Mouse (Mus musculus) frontal cortex, adult (tissue): ENCODE results near the gene Nxph4.

Experiments used
- ATAC-seq: cut with Nextera tagmentation; 2 replicates; pipeline ENCODE4 v1.9.2; 2017; ENCODE audit warnings: mild to moderate bottlenecking, moderate library complexity, mixed read lengths; ENCODE audit not compliant: low TSS enrichment

The Nxph4 gene

DNA sequence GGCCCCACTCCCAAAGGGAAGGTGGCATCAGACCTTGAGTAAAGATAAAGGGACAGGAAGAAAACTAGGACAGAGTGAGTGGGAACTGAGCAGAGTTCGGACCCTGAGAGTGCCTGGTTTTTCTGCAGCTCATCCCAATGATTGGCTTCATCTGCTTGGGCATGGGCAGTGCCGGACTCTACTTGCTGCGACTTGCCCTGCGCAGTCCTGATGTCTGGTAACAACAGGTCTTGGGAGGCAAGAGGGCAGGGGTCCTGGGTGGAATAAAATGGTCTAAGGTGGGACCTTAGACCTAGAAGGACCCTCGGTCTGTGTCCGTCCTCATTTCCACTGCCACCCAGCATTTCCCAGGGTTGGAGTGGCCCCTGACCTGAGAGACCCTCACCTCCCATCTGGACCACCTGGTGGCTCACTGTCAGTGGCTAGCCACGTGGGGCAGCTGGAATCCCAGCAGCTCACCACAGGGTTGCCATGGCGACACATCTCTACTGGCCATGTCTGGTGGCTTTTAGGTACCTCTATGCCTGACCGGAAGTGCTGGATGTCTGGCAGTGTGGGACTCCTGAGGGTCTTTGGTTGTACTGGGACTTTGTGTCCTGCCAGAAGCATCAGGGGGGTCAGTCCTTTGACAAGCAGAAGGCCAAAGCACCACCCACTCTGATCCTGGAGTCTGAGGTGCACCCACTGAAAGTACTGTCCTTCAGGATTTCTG, 18.9 kb downstream of the Nxph4 start:
- ATAC-seq, result no peak

DNA sequence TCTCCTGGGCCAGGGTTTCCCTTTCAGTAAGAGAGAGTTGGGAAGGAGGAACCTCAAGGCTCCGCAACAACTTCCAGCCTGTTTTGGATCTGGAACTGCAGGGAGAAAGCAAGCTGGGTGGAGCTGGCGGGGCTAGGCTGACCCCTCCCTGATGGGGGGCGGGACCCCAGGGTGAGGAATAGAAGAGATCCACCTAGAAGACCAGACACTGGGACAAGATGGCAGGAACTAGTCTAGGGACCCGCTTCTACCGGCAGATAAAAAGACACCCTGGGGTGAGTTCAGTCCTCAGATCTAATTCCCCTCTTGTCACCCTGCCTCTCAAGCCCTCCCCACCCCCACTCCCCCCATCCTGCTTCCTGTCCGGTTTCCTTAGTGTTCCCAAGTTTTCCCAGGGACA, 19.6 kb downstream of the Nxph4 start, which contains the start of gene Ndufa4l2:
TSS of gene Ndufa4l2 (plus strand) at position 204 of the 400 bp plus-strand sequence.
- ATAC-seq, result no peak

DNA sequence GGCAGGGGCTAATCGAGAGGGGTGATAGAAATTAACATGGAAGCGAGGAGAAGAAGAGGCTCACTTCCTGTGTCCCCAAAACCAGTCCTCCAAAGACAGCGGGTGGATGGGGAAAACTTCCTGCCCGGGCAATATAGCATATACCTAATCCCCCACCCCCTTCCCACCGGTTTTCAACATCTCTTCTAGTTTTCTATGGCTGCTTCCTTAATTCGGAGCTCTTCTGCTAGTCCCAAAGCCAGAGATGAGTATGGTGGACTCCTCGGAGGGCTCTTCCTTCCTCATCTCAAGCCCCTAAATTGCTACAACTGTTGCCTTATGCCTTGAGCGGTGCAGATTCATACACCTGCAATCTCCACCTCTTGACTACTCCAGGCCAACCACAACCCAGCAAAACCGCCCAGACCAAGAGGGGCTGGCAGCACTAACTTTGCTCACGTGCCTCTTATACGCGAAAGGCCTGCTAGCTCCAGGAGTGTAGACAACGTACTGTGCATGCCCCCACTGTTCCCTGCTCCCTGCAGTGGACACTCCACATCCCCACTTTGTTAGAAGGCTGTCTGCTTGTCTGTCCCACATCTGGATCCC, 20.2 kb downstream of the Nxph4 start:
- no peak for ATAC-seq

DNA sequence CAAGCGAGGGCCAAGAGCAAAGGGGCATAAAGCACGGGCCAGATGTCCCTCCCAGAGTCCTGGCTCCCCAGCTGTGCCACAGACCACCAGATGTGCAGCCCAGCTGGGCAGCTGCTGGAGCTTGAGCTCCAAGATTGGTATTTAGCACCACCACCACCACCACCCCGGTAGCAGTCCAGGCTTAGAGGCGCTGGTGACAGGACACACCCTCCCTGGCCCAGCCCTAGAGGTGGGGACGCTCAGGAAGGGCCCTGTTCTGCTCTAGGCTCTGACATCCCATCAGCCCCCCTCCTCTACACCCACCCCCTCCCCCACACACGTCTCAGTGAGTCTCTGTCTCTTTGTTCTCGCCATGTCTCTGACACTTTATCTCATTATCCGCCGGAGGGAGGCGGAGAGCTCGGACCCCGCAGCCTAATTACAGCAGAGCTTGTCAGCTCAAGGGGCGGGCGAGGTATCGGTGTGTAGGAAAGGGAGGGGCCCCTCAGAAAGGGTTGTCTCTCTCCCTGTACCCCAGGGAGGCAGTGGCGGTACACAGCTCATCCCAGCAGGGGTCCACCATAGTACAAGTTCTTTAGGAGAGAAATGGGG, 20.8 kb downstream of the Nxph4 start:
- no peak for ATAC-seq

DNA sequence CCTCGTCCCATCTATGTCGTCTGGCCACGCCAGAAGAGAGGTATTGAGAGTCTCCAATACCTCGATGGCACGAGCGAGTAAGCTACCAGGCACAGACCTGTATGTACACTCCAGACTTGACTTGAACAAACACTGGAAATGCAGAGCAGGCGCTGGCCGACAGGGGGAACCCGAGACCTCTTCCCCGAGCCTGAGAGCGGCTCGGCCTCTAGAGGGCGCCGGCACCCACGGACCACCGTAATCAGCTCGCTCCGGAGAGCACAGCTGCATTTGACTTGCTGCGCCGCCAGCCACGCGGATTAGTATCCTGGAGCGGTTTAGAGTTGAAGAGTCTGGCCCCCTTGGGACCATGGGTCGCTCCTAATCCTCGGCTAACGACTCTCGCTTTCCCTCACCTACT, 21.5 kb downstream of the Nxph4 start:
- peak; percentile 56 for ATAC-seq

DNA sequence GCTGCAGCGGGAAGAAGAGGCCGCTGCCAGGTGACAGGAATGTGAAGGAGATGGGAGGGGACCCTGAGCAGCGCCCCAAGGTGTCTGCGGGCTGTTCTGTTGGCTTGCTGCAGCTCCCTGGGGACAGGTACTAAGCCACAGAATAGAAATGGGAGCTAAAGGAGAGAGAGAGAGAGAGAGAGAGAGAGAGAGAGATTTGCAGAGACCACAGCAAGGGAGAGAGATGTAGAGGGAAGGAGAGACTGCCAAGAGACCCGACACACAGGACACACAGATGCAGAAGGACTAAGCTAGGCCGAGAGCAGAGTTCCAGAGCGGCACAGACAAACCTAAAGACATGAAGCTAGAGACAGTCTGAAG, 22.1 kb downstream of the Nxph4 start:
- peak; percentile 29; the same call in 1 of the 2 replicates for ATAC-seq

DNA sequence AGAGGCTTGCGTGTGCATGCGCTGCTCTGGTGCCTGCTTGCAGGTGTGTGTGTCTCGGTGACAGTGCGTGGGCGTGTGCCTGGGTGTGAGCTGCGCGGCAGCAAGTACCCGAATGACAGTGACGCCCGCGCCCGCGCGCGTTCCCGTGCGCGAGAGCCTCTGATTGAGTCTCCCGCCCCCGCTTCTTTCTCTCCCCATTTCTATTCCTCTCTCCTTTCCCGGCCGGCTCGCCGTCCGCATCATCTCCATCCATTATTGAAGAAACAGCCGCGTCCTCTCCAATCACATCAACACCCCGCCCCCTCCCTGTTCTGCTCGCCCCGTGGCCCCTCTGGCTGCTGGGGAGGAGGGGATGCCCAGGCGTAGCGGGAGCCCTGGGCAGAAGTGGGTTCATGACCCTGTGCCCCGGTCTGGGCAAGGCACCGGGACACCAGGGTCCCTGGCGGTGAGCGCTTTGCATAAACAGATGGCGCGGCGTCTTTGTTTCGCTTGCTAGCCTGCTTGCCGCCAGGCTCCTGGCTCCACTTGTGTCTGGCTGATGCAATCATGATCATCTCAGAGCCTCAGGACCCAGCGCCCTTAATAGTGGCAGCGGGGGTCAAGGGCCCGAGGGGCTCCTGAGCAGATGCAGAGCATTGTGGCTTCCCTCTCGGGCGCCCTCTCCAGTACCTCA, 22.6 kb downstream of the Nxph4 start:
- ATAC-seq, result peak; percentile 5; the same call in 1 of the 2 replicates

DNA sequence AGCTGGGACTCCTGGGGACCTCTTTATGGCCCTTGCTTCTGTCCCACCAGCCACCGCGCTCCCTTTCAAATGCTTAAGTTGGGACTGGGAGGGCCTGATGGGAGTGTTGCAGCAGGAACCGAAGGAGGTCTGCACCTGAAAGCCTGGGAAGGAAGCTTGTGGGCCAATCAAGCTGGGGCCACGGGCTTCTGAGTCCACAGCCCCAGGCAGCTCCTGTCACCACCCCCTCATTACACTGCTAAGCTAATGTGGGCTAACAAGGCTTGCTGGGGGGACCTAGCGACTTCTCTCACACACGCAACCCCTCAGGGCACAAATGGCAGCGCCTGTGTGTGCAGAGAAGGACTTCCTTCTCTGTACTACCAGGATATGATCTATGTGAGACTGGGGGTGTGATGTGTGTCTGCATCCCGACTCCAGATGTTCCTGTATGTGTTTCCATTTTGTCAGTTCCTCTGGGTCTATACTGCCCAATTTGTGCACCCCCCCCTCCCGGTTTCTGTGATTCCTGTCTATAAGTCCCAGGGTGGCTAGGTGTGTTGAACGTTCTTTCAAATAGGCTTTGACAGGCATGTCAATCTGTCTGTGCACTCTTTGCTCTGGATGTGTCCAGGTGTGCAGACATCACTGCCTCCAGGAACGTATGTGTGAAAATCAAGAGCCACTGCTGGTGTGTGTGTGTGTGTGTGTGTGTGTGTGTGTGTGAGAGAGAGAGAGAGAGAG, 23.3 kb downstream of the Nxph4 start:
- no peak for ATAC-seq

DNA sequence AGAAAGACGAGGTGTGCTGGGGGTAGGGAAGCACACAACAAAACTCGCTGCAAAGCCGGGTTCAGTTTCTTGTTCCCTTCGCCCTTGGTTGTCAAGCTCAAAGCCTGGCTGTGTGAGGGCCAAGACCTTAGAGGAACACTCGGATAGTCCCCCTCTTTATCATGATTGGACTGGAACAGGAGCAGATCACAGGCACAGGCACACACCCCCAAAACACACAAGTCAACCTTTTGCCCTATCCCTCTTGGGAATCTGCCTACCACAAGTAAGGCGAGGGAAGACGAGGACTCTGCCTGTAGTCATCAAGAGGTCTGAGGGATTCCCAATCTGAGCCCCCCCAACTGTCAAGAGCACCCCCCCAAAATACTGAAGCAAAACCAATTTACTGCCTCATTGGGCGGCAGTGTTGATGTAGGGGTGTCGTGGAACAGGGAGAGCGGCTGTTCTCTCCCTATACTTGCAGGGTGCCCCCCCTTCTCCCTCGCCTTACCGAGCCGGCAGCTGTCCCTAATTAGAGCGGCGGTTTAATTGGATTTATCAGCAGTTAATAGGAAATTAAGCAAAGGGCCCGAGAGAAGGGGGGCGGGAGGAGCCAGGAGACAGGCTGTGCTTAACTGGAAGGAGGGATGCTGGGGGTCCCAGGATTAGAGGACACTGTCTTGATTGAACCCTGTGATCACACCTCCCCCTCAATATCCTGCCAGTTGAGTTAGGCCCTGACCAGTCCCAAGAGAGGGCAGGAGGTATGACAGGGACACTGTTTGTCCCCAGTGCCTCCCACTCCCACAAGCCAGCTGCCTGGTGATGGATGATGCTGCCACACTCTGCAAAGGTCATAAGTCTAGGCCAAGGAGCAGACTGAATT, 24.3 kb downstream of the Nxph4 start:
- ATAC-seq, result no peak

DNA sequence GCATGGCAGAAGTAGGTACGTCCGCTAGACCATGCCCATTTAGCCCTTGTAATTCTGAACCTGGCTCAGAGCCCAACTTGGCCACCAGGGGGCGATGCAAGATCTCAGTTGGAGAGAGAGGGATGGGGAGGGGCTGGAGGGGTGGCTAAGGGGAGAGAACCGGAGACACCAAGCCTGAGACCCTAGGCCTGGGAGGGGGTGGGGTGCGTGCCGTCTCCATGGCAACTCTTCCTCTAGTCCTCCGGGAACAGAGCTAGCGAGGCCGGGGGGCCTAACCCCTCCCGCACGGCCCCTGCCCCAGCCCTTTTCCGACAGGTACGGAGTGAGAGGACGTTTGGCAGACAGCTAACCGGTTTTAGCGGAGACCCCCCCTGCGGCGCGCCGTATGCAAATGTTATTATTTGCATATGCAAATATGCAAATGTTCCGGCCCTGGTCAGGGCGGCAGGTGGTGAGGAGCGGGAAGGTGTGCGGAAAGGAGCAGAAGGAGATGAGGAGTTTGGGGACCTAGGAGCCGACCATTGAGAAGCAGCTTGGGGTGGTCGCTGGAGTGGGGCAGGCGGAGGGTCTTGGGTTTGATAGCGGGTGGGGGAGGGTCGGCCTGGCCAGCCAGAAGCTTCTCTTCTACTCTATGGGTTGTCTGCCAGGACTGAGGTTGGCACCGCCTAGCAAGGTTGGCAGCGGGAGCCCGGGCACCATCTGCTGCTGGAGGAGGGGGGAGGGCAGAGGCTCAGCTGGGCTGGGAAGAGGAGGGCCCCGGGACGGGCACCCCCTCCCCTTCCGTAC, 25.1 kb downstream of the Nxph4 start:
- ATAC-seq, result no peak

DNA sequence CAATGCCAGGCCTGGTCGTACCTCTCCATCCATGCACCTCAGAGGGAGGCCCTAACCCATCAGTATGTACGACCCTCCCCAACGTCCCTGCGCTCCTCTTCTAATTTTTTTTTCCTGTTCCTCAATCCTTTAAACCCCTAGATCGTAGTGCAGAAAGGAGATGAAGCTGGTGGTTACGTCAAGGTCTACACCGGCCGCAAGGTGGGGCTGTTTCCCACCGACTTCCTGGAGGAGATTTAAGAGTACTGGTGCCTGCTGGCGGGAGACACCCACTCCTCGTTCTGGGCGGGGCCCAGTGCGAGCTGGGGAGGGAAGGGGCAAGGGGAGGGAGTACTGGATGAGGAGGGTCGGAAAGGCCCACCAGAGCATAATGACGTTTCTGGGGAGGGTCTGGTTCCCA, 26.1 kb downstream of the Nxph4 start:
- ATAC-seq, result no peak

DNA sequence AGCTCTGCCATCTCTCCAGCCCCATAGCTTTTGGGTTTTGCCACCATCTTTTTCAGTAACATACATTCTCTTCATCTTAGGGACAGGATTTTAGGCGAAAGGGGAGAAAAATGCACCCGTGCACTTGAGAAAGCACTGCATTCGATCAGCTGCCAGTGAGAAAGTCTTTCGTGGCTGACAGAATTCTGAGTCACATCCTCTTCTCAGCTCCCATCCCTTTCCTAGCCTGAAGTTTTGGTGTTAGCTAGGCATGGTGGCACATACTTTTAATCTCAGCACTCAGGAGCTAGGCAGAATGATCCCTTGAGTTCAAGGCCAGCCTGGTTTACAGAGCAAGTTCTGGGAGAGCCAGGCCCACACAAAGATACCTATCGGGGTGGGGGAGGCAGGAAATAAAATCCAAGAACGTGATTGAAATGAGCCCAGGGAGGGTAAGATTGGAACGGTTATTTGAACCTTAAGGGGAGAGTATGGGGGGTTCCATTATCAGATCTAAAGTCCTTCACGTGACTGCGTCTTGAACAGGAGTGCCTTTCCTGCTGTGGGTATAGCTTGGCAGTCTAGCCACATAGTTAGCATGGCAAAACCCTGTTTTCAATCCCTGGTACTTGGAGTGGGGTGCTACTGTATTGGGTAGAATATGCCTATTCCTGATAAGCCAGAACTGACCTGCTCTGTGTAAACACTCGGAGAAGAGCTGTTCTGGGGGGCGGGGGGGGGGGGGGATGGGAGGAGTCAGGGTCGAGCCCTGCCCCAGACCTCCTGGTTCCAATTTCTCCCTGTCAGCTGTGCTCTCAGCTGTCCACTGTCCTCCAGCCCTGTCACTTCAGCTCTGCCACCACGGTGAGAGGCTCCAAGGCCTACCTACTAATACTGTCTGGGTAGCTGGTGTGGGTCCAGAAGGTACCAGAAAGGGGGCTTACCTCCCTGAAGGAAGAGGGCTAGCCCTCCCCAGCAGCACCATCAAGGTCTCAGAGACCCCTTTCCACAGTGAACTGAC, 33.2 kb downstream of the Nxph4 start, which contains the start of gene Stac3:
TSS of gene Stac3 (plus strand) at position 793 of the 1,000 bp plus-strand sequence.
- no peak for ATAC-seq

DNA sequence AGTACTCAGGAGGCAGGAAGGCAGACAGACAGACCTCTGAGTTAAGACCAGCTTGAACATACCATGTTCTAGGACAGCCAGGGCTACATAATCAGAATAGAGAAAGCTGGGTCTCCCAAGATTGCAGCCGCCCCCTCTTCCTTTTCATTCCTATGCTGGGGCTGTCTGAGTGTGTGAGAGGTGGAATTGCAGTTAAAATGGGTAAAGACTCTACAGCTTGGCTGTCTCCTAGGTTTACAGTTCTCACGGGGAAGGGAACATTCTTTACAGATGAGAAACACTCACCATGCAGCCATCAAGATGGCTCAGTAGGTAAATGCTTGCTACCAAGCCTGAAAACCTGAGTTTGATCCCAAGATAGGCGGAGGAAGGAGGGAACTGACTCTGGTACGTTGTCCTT, 34.3 kb downstream of the Nxph4 start:
- peak; percentile 71 for ATAC-seq

DNA sequence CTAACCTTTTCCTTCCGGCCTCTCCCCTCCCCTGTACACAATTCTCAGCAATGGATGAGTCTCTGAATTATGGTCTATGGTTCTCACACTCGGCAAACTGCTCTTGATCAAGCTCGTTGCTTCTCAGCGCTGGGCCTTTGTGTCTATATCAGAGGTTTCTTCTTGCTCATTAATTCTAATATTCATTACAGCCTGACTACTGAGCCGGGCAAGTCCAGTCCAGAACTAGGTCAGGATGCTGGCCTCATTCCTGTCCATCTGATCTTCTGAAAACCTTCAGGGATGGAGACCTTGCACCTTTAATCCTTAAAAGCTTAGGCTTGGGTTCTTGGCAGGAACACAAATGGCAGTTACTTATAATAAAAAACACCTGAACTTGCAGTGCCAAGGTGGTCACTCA, 34.8 kb downstream of the Nxph4 start:
- no peak for ATAC-seq

DNA sequence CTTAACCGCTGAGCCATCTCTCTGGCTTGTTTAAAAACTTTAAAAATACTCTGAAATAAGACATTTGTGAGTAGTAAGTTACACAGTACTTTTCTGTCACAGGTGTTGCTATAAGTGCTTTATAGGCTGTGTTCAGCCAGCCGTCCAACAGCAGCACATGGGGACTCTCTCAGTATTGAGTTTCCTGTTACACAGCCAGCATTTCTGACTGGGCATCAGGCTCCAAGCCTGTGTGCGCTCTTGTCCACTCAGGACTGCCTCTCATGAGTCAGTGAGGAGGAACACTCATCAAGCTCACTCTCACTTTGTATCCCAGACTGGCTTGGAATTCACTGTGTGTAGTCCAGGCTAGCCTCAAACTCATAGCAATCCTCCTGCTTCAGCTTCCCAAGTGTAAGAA, 38.2 kb downstream of the Nxph4 start:
- no peak for ATAC-seq

DNA sequence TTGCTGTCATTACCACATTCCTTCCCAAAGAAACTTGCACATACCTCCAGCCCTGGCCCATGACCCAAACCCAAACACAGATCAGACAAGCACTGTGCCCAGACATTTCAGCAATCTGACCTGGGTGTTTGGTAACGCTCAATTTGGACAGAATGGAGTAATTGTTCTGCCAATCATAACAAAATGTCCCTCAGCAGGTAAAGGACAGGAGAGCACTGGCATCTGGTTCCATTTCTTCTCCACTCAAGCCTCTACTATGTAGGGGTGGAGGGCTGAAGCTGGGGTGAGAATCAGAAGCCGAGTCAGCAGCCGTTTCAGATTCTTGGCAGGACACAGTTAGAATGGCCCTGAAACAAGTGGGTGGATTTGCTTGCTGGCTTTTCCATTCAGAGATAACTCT, 42.2 kb downstream of the Nxph4 start:
- ATAC-seq, result no peak

DNA sequence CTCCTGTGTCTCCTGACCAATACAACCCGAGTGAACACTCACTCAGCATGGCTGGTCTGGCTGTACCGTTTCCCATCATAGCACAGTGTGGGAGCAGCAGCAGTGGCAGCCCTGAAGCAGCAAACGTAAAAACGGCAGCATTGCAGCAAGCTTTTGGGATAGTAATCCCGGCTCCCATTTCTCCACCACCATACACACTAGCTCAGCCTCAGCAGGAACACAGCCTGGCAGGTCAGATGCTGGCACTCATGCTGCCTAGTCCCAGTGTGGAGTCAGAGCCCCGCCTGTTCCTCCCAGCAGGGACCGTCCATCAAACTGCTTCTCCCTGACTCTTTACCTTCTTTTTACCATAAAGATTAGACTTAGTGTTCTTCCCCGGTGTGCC, 43.2 kb downstream of the Nxph4 start:
- peak; percentile 47 for ATAC-seq

DNA sequence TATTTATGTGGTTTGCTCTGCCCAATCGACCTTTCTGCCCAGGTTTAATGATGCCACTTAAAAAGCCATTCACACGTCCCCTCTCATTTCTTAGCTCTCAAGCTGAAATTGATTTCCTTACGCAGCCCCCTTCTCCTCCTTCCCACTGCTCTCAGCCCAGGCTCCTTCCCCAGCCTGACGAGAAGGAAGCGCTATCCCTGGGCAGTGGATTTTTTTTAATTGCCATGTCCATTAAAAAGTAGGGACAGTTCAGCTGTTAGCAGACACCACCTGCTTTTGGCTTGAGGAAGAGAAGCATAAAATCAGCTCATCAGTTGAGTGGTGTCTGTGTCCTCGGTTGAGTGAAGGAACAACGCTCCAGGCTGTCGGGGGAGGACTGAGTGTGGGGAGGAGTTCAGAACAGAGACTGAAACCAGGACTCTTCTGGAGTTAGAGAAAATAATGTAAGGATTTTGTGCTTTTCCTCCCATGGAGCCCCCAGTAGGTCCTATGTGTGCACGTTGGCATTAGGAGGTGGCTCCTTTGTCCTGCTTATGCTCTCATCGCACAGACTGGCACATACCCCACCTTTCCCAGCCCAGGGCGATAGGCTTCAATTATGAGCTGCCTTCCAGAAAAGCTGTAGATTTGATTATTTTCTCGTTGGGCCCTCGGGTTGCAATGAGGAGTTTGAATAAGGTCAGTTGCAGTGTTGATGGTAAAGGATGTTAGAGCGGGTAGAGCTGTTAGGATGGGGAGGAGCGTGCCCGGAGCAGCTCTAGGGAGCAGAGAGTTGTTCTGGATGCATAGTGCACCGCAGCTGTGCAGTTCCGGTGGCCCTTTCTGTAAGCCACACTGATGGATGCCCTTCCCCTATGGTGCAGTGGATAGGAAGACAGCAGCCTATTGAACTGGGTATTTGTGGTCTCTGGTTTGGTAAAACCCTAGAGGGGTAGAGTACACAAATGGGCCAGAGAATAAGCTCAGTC, 43.9 kb downstream of the Nxph4 start:
- peak; percentile 42; the same call in 1 of the 2 replicates for ATAC-seq
